Mouse (Mus musculus) CD4-positive, CD25-positive, alpha-beta regulatory T cell (primary cell): ENCODE measurements around the gene Gm12794. TPM values are rescaled to one million over a fixed set of nuclear protein-coding genes. Genes with fewer than 3 reads are reported as not detected.

ENCODE experiments used
- polyA plus RNA-seq: library from polyadenylated mRNA; unstranded; fragments of 100-300 nt; shearing (Covaris generic); gene quantifications from one replicate; pipeline ENCODE4 v1.2.1, GENCODE M21; 2017

Gene Gm12794
- not detected for polyA plus RNA-seq

GRCm38 (mm10) chr4:101940107-101940506 lies at the start of gene Gm12794:
TSS of gene Gm12794 (plus strand) at chr4:101940407.

GRCm38 (mm10) chr4:101893656-101894420 lies 46.4 kb upstream of the Gm12794 start, which contains the start of gene C130073F10Rik:
TSS of gene C130073F10Rik (minus strand) at chr4:101893789.

GRCm38 (mm10) chr4:101908821-101909220 lies 31.4 kb upstream of the Gm12794 start, which contains the start of gene Gm12800:
TSS of gene Gm12800 (plus strand) at chr4:101909121.

GRCm38 (mm10) chr4:101980949-101981348 lies 40.7 kb downstream of the Gm12794 start, which contains the start of gene Gm12790:
TSS of gene Gm12790 (minus strand) at chr4:101981049.

GRCm38 (mm10) chr4:101986326-101986725 lies 46.1 kb downstream of the Gm12794 start, which contains the start of gene Gm12789:
TSS of gene Gm12789 (plus strand) at chr4:101986626.

Other genes with a start within 250 kb of the Gm12794 start
- 0.36 TPM for gene Lepr, start 223.0 kb upstream of the Gm12794 start, polyA plus RNA-seq
- not detected for gene B020004J07Rik, start 96.4 kb upstream of the Gm12794 start, polyA plus RNA-seq
- gene C130073F10Rik, start 46.6 kb upstream of the Gm12794 start, polyA plus RNA-seq: not detected
- not detected for gene Gm12800, start 31.3 kb upstream of the Gm12794 start, polyA plus RNA-seq
- gene Gm12790, start 40.6 kb downstream of the Gm12794 start, polyA plus RNA-seq: not detected
- not detected for gene Gm12789, start 46.2 kb downstream of the Gm12794 start, polyA plus RNA-seq
- 71.4 TPM for gene Pde4b, start 147.1 kb downstream of the Gm12794 start, polyA plus RNA-seq